Mouse (Mus musculus) Muller cell, postnatal 12 days (primary cell): ENCODE data around the gene Klf16.
"Not testable (repeated sequence)": the region's sequence is repeated elsewhere in the genome, so short reads cannot be mapped to it uniquely, and the experiment has no call there.

ENCODE experiments used
- DNase-seq: peaks from one replicate; pipeline ENCODE4 v3.0.0-alpha.2; 2015; ENCODE audit errors: inconsistent ontology term

Gene Klf16

DNA sequence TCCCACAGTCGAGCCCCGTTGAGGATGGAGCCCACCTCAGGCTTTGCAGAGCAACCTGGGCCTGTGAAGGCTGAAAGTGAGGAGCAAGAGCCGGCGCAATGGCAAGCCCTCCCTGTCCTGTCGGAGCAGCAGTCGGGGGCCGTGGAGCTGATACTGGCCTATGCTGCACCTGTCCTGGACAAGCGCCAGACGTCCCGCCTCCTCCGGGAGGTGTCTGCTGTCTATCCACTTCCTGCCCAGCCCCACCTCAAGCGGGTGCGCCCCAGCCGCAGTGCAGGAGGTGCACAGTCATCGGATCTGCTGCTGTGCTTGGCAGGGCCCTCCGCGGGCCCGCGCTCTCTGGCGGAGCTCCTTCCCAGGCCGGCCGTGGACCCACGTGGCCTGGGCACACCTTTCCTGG is 29.2 kb upstream of the Klf16 start:
- no peak for DNase-seq

DNA sequence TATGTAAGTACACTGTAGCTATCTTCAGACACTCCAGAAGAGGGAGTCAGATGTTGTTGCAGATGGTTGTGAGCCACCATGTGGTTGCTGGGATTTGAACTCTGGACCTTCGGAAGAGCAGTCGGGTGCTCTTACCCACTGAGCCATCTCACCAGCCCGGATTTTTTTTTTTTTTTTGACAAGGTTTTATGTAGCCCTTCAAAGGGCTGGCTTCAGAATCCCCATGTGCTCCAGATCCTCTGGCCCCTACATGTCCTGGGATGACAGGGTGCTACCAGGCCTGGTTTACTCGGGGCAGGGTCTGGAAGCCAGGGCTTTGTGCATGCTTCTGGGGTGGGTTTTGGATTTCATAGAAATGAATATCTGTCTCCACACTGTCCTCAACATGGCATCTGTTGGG is 28.6 kb upstream of the Klf16 start, which contains the start of gene Gm49322:
Gene Gm49322 (plus strand): TSS at position 301 of the 400 bp plus-strand sequence.
- not testable (repeated sequence) for DNase-seq

GRCm38 (mm10) chr10:80604988-80605387 is 27.9 kb upstream of the Klf16 start:
- DNase-seq: no peak

DNA sequence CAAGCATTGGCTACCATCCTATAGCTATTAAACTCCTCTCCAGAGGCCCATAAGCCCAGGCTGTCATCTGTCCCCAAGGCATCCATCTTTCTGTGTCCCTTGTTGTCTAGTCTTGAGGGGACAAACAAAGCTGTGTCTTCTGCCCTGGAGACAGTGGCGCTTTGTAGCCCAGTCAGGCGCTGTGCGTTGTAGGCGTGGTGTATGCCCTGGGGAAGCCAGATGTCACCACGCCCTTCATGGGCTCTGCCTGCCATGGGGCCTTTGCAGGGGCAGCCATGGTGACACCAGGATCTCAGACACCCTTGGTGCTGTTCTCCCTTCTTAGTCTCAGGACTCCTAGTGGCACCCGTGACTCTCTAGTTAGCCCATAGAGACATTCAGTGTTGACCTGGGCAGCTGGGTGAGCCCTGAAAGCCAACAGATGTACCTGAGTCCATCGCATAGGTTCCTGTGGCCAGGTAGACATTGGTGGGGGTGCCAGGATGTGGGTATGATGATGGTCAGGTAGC is 26.9 kb upstream of the Klf16 start:
- no peak for DNase-seq

DNA sequence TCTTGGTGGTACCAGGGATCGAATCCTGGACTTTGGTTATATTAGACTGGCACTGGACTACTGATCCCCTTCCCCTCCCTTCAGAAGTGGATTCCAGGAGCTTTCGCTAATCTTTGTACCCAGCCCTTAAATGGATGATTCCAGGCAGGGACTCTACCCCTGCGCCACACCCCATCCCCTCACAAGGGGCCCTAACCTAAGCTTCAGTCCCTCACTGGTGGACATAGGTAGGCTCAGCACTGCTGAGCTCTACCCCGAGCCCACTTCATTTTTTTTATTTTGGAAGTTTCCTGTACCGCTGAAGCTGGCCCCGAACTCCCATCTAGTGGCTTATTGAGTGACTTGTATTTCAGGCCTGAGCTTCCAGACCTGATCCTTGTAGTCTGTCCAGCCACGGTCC is 26.2 kb upstream of the Klf16 start:
- DNase-seq: no peak

- peak; percentile 98 for DNase-seq
These were observed 25.7 kb upstream of the Klf16 start, which contains the start of the genes Scamp4 and Adat3 for GRCm38 (mm10) chr10:80602698-80603325. Gene Scamp4 (plus strand): TSS chr10:80602872. Gene Adat3 (plus strand): TSS chr10:80602880.

GRCm38 (mm10) chr10:80596318-80596717 is 19.2 kb upstream of the Klf16 start:
- DNase-seq: peak; percentile 50

- peak; percentile 97 for DNase-seq
These were observed 13.0 kb upstream of the Klf16 start, which contains the start of gene Abhd17a for GRCm38 (mm10) chr10:80589879-80590854. Gene Abhd17a (minus strand): TSS chr10:80590341.

DNA sequence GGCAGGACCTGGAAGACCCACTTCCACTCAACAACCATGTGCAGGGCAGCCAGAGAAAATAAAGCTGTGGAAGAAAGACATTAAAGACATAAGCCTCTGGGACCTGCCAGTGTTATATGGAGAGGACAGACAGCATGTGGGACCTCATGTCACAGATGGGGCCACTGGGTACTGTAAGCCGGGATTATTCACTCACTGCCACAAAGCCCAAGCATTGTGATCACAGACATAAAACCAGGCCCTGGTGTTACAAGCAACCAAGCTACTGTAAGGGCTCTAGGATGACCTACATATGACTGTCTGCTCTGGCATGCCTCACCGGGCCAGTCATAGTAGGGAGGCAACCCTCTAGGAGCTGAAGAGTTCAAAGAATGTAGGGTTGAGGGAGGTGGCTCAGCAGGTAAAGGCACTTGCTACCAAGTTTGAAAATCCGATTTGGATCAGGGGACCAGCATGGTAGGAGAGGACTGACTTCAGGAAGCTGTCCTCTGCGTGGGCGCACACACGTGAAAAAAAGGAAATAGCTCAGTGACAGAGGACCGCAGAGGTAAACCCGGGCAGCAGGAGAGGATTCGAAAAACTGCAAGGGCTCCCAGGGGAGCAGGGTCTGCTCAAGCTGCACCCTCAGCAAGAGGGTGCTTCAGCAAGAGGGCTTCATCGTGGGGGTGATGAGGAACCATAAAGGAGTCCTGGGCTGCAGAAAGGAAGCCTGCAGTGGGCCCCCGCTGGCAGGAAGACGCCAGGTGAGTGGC is 12.2 kb upstream of the Klf16 start:
- peak; percentile 59 for DNase-seq

- DNase-seq: no peak
These were observed 10.2 kb upstream of the Klf16 start for GRCm38 (mm10) chr10:80587305-80587657.

- no peak for DNase-seq
These were observed 9.5 kb upstream of the Klf16 start for GRCm38 (mm10) chr10:80586407-80587304.

- no peak for DNase-seq
These were observed 8.5 kb upstream of the Klf16 start for GRCm38 (mm10) chr10:80585581-80585980.

DNA sequence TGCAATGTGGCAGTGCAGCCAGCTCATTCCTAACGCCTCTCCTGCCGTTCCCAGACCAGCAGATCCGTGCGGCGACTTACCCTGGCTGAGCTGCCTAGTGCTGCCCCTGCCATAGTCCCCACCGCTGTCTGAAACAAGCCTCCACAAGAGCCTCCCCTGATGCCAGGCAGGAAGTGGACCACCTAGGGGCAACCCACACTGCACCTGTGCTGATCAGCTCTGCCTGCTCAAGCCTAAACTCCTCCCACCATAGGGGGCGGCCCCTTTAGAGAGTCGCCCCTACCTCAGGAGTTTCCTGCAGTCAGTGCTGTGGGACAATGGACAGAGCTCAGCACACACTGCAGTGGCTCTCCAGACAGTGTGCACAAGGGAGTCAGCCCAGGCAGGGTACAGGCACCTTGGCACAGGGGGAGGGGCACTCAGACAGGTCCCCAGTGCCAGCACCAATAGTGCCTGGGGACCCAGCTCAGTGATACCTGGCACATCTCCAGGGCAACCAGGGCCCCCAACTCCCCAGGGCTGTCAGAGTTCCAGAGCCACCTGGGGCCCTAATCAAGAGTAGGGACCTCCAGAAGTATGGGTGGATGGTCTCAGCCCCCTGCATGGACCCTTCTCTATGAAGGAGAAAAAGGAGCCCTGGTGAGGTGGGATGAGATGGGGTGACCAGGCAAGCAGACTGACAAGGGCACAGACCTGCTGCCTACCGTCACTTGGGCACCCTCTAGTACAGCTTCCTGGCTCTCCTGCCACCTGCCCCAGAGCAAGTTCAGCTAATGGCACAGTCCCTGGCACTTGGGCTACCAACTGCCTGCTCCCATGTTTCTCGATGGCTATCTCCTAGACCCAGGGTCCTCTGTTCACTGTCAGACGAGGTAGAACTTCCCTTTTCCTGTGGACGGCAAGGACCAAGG is 7.8 kb upstream of the Klf16 start:
- DNase-seq: no peak

GRCm38 (mm10) chr10:80584045-80584488 is 6.9 kb upstream of the Klf16 start:
- DNase-seq: no peak

GRCm38 (mm10) chr10:80583047-80583446 is 5.9 kb upstream of the Klf16 start:
- no peak for DNase-seq

GRCm38 (mm10) chr10:80578911-80579310 is 1.8 kb upstream of the Klf16 start:
- DNase-seq: peak; percentile 61

GRCm38 (mm10) chr10:80578131-80578750 is 1.1 kb upstream of the Klf16 start:
- DNase-seq: peak; percentile 89

DNA sequence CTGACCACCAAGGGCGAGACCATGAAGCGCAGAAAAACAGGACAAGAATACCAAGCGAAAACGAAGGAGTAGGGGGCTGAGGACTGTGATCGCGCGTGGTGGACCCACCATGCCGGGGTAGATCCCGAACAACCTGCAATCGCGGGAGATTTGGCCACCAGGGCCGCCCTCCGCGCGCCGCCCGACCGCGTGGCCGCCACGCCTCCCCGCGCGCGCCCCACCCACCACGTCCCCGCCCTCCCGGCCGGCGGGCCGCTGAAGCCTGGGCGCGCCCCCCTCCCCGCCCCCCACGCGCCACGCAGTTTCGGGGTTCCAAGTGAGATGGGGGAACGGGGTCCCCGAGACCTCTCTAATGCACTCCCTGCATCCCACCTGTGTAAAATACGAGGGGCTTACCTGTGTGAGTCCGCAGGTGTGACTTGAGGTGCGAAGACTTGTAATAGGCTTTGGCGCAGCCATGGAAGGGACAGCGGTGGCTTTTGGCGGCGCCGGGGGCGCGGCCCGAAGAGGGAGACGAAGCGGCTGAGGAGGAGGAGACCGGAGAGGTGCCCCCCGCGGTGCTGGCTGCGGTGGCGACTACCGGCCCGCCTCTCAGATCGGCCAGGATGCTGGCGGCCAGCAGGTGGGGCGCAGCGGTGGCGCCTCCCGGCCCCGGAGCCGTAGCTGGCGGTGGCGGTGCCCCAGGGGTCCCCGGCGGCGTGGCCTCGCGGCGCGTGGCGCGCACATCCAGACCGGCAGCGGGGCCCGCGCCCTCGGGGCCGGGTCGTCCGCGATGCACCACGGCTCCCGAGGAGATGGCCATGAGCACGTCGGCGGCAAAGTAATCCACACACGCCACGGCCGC is 548 bp downstream of the Klf16 start:
- peak; percentile 79 for DNase-seq
